Mouse (Mus musculus): ENCODE data around the gene Car12.
"Not testable (repeated sequence)": the region's sequence is repeated elsewhere in the genome, so short reads cannot be mapped to it uniquely, and the experiment has no call there.

Gene Car12

DNA sequence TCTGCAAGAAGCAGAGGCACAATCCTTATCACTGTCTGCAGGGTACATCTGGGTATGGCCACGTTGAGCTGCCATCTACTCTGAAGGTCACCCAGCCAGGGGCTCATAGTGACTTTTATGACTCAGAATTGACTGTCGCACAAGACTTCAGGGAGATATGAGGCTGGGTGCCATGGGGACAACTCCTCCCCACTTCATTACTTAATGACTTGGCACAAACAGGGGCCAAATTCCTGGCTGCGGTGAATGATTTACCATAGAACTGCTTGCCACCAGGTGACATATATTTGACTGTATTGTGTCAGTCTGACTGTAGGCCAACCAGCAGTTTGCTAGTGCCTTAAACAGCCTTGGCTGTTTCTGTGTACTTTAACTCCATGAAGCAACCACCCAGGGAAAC, 55.8 kb downstream of the Car12 start:
- DNase-seq (ENCODE audit: low read depth, low spot score) = no peak

DNA sequence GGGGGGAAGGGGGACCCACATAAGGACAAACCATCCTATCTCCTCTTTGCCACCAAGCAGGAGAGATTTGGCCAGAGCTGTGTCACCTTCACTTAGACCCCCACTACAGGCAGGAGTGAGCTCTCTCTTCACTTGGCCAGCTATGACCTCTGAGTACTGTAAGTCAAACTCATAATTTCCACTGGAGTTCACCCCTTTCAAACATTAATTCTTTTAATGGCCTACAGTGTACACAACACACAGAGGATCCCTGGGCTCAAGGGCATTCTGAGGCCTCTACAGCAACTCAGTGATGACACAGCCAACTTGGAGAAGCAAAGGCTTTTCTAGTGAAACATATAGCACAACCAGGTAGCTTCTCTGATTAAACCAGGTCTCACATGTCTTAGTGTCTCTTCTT, 57.2 kb downstream of the Car12 start:
- DNase-seq (ENCODE audit: low read depth, low spot score) = no peak

DNA sequence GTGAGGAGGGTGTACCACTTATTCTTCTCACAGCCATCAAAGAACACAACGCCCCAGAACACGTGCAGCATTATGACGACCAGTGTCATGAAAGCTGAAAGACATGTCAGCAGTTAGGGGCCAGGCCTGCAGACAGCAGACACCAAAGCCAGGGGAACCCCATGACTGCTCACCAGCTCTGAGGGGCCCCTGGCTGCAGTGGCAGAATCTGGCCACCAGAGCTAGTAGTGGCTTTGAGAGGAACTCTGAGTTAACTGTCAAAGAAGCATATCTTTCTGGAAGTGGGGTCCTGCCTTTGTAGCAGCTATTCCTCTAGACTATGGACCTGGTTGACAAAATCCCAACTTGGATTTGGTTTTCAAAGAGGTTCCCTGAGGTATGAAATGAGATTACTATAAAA, 71.1 kb downstream of the Car12 start:
- not testable (repeated sequence) for DNase-seq (ENCODE audit: low read depth, low spot score)

DNA sequence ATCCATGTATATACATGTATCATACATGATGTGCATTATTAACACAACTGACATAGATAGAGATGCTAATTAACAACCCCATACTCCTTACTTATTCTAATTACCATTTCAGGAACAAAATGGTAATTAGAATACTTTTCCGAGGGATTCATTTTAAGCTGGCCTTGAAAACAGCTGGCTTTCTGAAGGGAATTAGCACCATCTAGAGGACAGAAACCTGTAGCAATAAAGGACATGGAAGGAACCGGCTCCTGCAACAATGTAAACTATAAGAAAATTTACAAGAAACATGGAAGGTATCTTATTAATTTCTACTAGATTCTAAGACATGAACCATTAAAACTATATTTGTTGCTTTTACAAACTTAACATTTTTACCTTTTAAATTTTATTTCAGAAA, 74.3 kb downstream of the Car12 start:
- DNase-seq (ENCODE audit: low read depth, low spot score) = peak; percentile 35

DNA sequence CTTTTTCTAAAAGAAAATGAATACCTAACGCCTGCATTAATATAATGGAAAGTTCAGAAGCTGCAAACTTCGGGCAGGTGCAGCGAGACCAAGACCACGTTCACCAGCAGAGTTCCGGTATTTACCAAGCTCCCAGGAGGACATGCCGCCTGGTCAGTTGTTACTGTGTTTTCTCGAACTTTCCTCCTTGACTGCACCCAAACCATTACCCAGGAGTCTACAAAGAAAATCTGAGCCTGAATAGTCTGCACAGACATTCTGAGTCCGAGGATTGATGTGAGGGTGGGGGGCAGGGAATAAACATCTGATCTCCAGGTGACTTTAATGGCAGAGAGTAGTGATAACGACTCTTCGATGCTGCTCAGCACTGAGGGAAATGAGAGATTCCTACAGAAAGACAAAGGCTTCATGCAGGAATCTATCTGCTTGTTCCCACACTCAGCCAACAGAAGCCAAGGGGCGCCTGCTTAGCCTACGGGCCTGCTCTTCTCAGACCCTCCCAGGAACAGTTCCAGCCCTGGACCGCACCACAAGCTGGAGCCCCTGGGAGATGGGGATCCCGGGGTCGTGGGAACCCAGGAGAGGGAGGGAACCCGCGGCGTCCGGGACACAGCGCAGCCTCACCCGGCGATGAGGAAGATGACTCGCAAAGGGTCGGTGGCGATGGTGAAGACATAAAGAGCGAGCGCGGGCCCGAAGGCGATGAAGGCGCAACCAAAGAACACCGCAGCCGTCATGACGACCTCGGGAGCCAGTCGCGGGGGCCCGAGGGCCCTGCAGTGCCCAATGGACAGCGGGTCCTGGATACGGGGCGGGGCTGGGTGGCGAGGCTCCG, 81.4 kb downstream of the Car12 start:
- DNase-seq (ENCODE audit: low read depth, low spot score) = no peak

DNA sequence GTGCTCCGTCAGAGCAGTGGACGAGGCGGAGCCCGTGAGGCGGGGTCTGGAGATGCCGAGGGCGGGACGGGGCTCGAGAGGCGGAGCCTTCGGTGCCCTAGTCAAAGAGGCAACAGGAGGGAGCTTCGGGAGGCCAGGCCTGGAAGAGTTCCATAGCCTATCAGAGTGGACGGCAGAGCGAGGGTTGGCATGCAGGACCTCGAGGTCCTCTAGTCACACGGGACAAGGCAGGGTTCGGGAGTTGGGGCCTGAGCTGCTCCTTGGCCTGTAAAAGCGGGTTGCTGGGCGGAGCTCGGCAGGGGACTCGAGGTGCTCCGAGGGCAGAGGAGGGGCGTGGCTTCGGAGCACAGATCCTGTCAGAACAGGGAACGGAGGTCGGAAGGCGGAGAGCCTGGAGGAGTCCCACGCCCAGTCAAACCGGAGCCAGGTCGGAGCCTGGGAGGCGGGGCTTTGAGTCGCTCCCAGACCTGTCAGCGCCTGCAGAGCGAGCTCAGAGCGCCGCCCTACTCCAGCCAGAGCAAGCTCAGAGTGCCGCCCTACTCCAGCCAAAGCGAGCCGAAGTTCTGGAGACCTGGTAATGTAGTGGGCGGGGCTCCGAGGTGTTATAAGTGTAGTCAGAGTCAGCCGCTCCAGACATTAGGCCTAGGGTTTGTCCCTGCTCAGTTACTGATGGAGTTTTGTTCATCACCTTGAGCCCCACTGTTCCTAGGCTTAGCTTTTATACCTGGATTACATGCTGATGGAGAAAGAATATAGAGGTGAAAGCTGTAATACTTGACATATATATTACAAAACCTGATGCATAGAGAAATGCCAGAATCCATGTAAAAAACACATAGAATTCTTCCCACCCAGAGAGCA, 82.2 kb downstream of the Car12 start, which contains the start of gene Aph1b:
Aph1b (minus strand) TSS at position 27 of the 861 bp plus-strand sequence.
- peak; percentile 99 for DNase-seq (ENCODE audit: low read depth, low spot score)

DNA sequence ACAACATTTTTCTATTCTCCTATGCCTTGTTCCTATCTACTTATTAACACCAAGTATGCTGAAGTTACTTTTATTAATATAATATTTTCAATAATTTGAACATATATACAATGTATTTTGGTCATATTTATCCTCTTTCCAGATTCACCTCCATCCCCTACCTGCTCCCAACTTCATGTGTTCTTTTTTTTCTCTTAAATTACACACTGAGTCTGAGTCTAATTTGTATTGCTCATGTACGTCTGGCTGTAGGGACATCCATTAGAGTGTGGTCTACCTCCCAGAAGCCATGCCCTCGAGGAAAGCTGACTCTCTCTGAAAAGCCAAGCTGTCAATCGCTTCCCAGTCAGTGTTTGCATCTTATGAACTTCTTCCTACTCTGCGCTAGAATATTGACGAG, 83.3 kb downstream of the Car12 start, which contains the start of gene Gm10647:
Gm10647 (plus strand) TSS at position 301 of the 400 bp plus-strand sequence.
- no peak for DNase-seq (ENCODE audit: low read depth, low spot score)

DNA sequence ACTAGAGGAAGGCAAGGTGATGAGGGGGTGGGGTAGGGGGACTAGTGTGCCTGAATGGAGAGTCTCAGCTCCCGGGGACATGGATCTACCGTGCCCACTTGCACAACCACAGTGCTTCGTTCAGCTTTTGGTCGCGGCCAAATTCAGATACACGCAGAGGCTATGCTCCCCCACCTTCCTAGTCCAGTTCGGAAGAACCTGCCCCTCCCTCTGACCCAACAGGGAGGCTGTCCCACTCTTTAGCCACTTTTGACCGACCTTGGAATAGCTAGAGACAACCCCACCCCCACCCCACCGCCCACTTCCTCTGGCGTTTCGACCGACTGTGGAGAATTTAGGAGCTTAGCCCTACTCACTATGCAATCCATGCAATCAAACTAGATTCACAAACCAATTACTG, 88.5 kb downstream of the Car12 start:
- peak; percentile 61 for DNase-seq (ENCODE audit: low read depth, low spot score)

DNA sequence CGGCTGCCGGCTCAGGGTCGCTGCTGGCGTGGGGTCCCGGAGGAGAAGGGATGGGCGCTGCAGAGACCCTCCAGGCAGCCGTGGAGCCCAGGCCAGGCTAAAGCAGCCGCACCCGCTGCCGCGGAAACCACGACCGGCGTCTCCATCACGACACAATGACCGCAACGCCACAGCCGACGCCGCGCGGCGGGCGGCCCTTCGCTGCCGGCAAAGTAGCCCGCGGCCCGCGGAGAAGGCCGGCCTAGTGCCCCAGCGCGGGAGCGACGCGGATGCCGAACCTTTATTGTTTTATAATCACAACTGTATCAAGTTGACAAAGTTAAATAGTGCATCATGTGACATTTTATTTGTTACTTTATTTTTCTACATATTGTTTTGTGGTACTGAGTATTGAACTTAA, 92.5 kb downstream of the Car12 start:
- DNase-seq (ENCODE audit: low read depth, low spot score) = peak; percentile 8

DNA sequence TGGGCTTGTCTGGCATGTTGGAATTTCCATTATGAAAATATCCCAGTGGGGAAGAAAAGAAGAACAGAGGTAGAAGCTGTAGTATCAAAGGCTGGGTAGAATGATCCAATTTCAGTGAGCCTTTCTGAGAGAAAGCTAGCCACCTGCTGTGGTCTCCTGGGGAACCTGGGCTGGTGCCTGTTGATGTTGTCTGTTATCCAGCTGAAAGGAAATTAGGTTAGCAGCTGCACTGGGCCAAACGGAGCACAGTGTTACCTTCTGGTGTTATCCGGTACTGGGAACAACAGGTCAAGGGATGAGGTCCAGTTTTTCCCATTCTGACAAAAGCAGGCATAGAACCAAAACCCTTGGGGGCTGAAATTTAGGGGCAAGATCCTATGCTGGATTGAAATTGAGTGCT, 99.9 kb downstream of the Car12 start:
- no peak for DNase-seq (ENCODE audit: low read depth, low spot score)
